Mouse (Mus musculus) retina, postnatal 7 days (tissue): Measurements from ENCODE around the gene Olfr1260.

ENCODE experiments used
- DNase-seq: peaks from one replicate; pipeline ENCODE4 v3.0.0-alpha.2; 2012; ENCODE audit warnings: low read depth, low spot score

The Olfr1260 gene

GRCm38 (mm10) chr2:89974184-89974583, at the start of gene Olfr1260:
Gene Olfr1260 (plus strand): TSS chr2:89974340.
- DNase-seq, result no peak

GRCm38 (mm10) chr2:89927009-89927408, 47.1 kb upstream of the Olfr1260 start, which contains the start of gene Olfr1258:
Gene Olfr1258 (plus strand): TSS chr2:89927309.
- DNase-seq, result no peak

GRCm38 (mm10) chr2:89948564-89948963, 25.6 kb upstream of the Olfr1260 start, which contains the start of gene Olfr1259:
Gene Olfr1259 (minus strand): TSS chr2:89948664.
- DNase-seq, result no peak

GRCm38 (mm10) chr2:89977709-89978108, 3.6 kb downstream of the Olfr1260 start:
- no peak for DNase-seq

GRCm38 (mm10) chr2:89990921-89991320, 16.8 kb downstream of the Olfr1260 start, which contains the start of gene Olfr1261:
Gene Olfr1261 (plus strand): TSS chr2:89991221.
- DNase-seq, result no peak

GRCm38 (mm10) chr2:89999845-90000244, 25.7 kb downstream of the Olfr1260 start, which contains the start of gene Olfr1262:
Gene Olfr1262 (plus strand): TSS chr2:90000145.
- no peak for DNase-seq

GRCm38 (mm10) chr2:90011831-90012230, 37.7 kb downstream of the Olfr1260 start, which contains the start of gene Olfr1263:
Gene Olfr1263 (plus strand): TSS chr2:90012131.
- DNase-seq, result no peak

GRCm38 (mm10) chr2:90025477-90025876, 51.3 kb downstream of the Olfr1260 start, which contains the start of gene Olfr1264:
Gene Olfr1264 (minus strand): TSS chr2:90025577.
- no peak for DNase-seq
